Mouse (Mus musculus) kidney, embryonic 14.5 days (tissue): ENCODE data around the gene Tbxas1. TPM values are rescaled to one million over a fixed set of nuclear protein-coding genes. Genes with fewer than 3 reads are reported as not detected.

Experiments used
- ATAC-seq: fragments of 200-750 bp; cut with Nextera tagmentation; 2 replicates; pipeline ENCODE4 v1.8.0; 2017; ENCODE audit warnings: moderate number of reproducible peaks, mild to moderate bottlenecking, moderate TSS enrichment, moderate library complexity; ENCODE audit not compliant: low FRiP score, low TSS enrichment
- H3K27ac ChIP-seq: fragments of 300-500 bp; sonication (generic); 2 replicates; pipeline ENCODE4 v1.5.1; 2014; ENCODE audit warnings: low read depth, mild to moderate bottlenecking, low read length, moderate library complexity, mixed read lengths
- H3K27me3 ChIP-seq: fragments of 300-500 bp; sonication (generic); 2 replicates; pipeline ENCODE4 v1.6.1; 2014; ENCODE audit warnings: mild to moderate bottlenecking, low read length; ENCODE audit not compliant: control insufficient read depth, insufficient read depth
- H3K36me3 ChIP-seq: fragments of 300-500 bp; sonication (generic); 2 replicates; pipeline ENCODE4 v1.6.1; 2014; ENCODE audit warnings: low read length, mixed read lengths; ENCODE audit not compliant: control insufficient read depth, insufficient read depth
- H3K4me1 ChIP-seq: fragments of 300-500 bp; sonication (generic); 2 replicates; pipeline ENCODE4 v1.6.1; 2014; ENCODE audit warnings: low read length, mixed read lengths; ENCODE audit not compliant: control insufficient read depth, insufficient read depth
- H3K4me2 ChIP-seq: fragments of 300-500 bp; sonication (generic); replicated peaks from 2 replicates; pipeline ENCODE4 v1.6.1; 2014; ENCODE audit warnings: low read depth, mild to moderate bottlenecking, low read length
- H3K4me3 ChIP-seq: fragments of 300-500 bp; sonication (generic); 2 replicates; pipeline ENCODE4 v1.5.1; 2014; ENCODE audit warnings: mild to moderate bottlenecking, low read length
- H3K9ac ChIP-seq: fragments of 300-500 bp; sonication (generic); 2 replicates; pipeline ENCODE4 v1.6.1; 2014; ENCODE audit warnings: low read depth, mild to moderate bottlenecking, low read length, moderate library complexity
- H3K9me3 ChIP-seq: fragments of 300-500 bp; sonication (generic); 2 replicates; pipeline ENCODE4 v1.6.1; 2016; ENCODE audit warnings: low read length; ENCODE audit not compliant: control insufficient read depth
- WGBS: fragments of 180-500 bp; shearing (Covaris S2); extraction: QIAGEN DNeasy Blood & Tissue Kit; methylation state at CpG from one replicate; pipeline ENCODE4 v1.1.7; 2014; 5-methylcytosine and 5-hydroxymethylcytosine counted together
- polyA plus RNA-seq: library from polyadenylated mRNA; unstranded; fragments of >200 nt; fragmentation: Nextera tagmentation; extraction: Ambion mirVana; gene quantifications from 2 replicates; pipeline ENCODE4 v1.2.1, GENCODE M21; 2014

The Tbxas1 gene
- polyA plus RNA-seq, 1 experiment from 2014 or later, result 3.3 TPM

GRCm38 (mm10) chr6:39050836-39051235, 175.6 kb downstream of the Tbxas1 start:
- no peak overlapping the region for H3K4me3 ChIP-seq
- peaks cover 4% of the 10 kb centered on the region; the same call in 1 of the 2 replicates for H3K4me1 ChIP-seq
- no peak for ATAC-seq
- H3K36me3 ChIP-seq, result no peaks in the 10 kb centered on the region
- no peaks in the 10 kb centered on the region for H3K9me3 ChIP-seq
- H3K9ac ChIP-seq, result no peak overlapping the region
- H3K27me3 ChIP-seq, result peaks cover 3% of the 10 kb centered on the region; the same call in 1 of the 2 replicates
- 52% methylated on average over 6 of the region's 6 CpGs for WGBS
- no peak overlapping the region for H3K4me2 ChIP-seq
- H3K27ac ChIP-seq, result no peak overlapping the region

- 72% methylated on average over 9 of the region's 9 CpGs for WGBS
- no peak for ATAC-seq
- H3K36me3 ChIP-seq, result no peaks in the 10 kb centered on the region
- H3K27ac ChIP-seq, result no peak overlapping the region
- no peak overlapping the region for H3K4me3 ChIP-seq
- peaks cover 4% of the 10 kb centered on the region; the same call in 1 of the 2 replicates for H3K4me1 ChIP-seq
- H3K27me3 ChIP-seq, result peaks cover 3% of the 10 kb centered on the region; the same call in 1 of the 2 replicates
- H3K4me2 ChIP-seq, result no peak overlapping the region
- H3K9me3 ChIP-seq, result no peaks in the 10 kb centered on the region
- no peak overlapping the region for H3K9ac ChIP-seq
These were observed 176.8 kb downstream of the Tbxas1 start for GRCm38 (mm10) chr6:39051799-39052556.

- ATAC-seq, result no peak
- 86% methylated on average over 4 of the region's 4 CpGs for WGBS
- no peak overlapping the region for H3K27ac ChIP-seq
These were observed 177.4 kb downstream of the Tbxas1 start for GRCm38 (mm10) chr6:39052636-39053035.

GRCm38 (mm10) chr6:39054206-39054864, 179.1 kb downstream of the Tbxas1 start:
- Histone ChIP-seq H3K4me3 (no peak overlapping the region), H3K9me3 (no peaks in the 10 kb centered on the region), H3K27ac (no peak overlapping the region), H3K36me3 (no peaks in the 10 kb centered on the region), H3K9ac (no peak overlapping the region), H3K4me2 (no peak overlapping the region), H3K4me1 (peaks cover 9% of the 10 kb centered on the region), H3K27me3 (peaks cover 3% of the 10 kb centered on the region; the same call in 1 of the 2 replicates)
- WGBS, result 59% methylated on average over 13 of the region's 13 CpGs
- no peak for ATAC-seq

More at GRCm38 (mm10) chr6:39052636-39053035, 177.4 kb downstream of the Tbxas1 start:
- Histone ChIP-seq H3K4me2 (no peak overlapping the region), H3K4me3 (no peak overlapping the region), H3K9ac (no peak overlapping the region), H3K4me1 (peaks cover 4% of the 10 kb centered on the region; the same call in 1 of the 2 replicates), H3K27me3 (peaks cover 3% of the 10 kb centered on the region; the same call in 1 of the 2 replicates), H3K9me3 (no peaks in the 10 kb centered on the region), H3K36me3 (no peaks in the 10 kb centered on the region)

GRCm38 (mm10) chr6:39054878-39055508, 179.8 kb downstream of the Tbxas1 start:
- no peaks in the 10 kb centered on the region for H3K36me3 ChIP-seq
- H3K4me1 ChIP-seq, result peaks cover 15% of the 10 kb centered on the region
- 69% methylated on average over 6 of the region's 6 CpGs for WGBS
- H3K4me2 ChIP-seq, result no peak overlapping the region
- no peaks in the 10 kb centered on the region; the same call in 1 of the 2 replicates for H3K27me3 ChIP-seq
- H3K9ac ChIP-seq, result no peak overlapping the region
- no peak overlapping the region for H3K27ac ChIP-seq
- no peaks in the 10 kb centered on the region for H3K9me3 ChIP-seq
- no peak for ATAC-seq
- H3K4me3 ChIP-seq, result no peak overlapping the region

GRCm38 (mm10) chr6:39055831-39056261, 180.6 kb downstream of the Tbxas1 start:
- no peaks in the 10 kb centered on the region for H3K9me3 ChIP-seq
- WGBS, result 56% methylated on average over 7 of the region's 7 CpGs
- H3K9ac ChIP-seq, result 0 out of 2 replicates have a peak overlapping the region, but pooled peaks have one; percentile 2
- no peaks in the 10 kb centered on the region for H3K27me3 ChIP-seq
- no peak overlapping the region for H3K4me2 ChIP-seq
- no peaks in the 10 kb centered on the region for H3K36me3 ChIP-seq
- peaks cover 24% of the 10 kb centered on the region for H3K4me1 ChIP-seq
- ATAC-seq, result no peak
- no peak overlapping the region for H3K4me3 ChIP-seq
- no peak overlapping the region for H3K27ac ChIP-seq

- WGBS, result 91% methylated on average over 1 of the region's 1 CpGs
- Histone ChIP-seq H3K9ac (no peak overlapping the region), H3K27me3 (no peaks in the 10 kb centered on the region), H3K9me3 (no peaks in the 10 kb centered on the region), H3K36me3 (no peaks in the 10 kb centered on the region), H3K4me2 (no peak overlapping the region), H3K27ac (no peak overlapping the region), H3K4me3 (no peak overlapping the region), H3K4me1 (peaks cover 25% of the 10 kb centered on the region)
- no peak for ATAC-seq
These were observed 182.0 kb downstream of the Tbxas1 start for GRCm38 (mm10) chr6:39057161-39057560.

- H3K4me3 ChIP-seq, result no peak overlapping the region
- no peaks in the 10 kb centered on the region for H3K9me3 ChIP-seq
- no peaks in the 10 kb centered on the region for H3K27me3 ChIP-seq
- H3K36me3 ChIP-seq, result no peaks in the 10 kb centered on the region
- no peak for ATAC-seq
- no peak overlapping the region for H3K27ac ChIP-seq
- WGBS, result 57% methylated on average over 3 of the region's 3 CpGs
- no peak overlapping the region for H3K9ac ChIP-seq
- H3K4me1 ChIP-seq, result peaks cover 21% of the 10 kb centered on the region
- H3K4me2 ChIP-seq, result no peak overlapping the region
These were observed 183.2 kb downstream of the Tbxas1 start for GRCm38 (mm10) chr6:39058389-39058788.
